Mouse (Mus musculus) frontal cortex, adult 2 months (tissue): Measurements from ENCODE around the gene Rbm47. TPM values are rescaled to one million over a fixed set of nuclear protein-coding genes. Genes with fewer than 3 reads are reported as not detected.
"Not testable (repeated sequence)": the region's sequence is repeated elsewhere in the genome, so short reads cannot be mapped to it uniquely, and the experiment has no call there.

Experiments
- DNase-seq, 2 experiments: peaks; one replicate each; pipeline ENCODE4 v3.0.0; 2022; ENCODE audit warnings: low spot score in 1 of 2; ENCODE audit errors: extremely low spot score in 1 of 2
- polyA plus RNA-seq: library from polyadenylated mRNA; depleted of rRNA; stranded (reverse); fragments of >200 nt; gene quantifications from 2 replicates; pipeline ENCODE4 v1.2.3, GENCODE M21; 2012; rRNA removed

The Rbm47 gene
- polyA plus RNA-seq, result 0.78 and 1.2 TPM in 2 replicates

DNA sequence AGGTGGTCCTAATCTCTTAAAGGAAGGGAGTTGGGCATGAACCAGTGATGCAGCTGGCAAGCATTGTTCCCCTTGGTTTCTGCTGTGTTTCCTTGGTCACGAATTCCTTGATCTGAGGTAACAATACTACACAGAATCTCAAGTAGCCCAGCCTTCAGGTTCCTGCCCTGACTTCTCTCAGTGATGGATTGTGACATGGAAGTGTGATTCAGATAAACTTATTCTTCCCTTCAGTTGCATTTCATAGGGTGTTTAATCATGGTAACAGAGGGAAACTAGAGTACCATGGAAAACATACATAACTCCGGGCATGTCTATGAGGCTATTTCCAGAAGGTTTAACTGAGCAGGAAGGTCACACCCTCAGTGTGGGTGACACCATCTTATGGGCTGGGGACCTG is at the start of gene Rbm47:
TSS of gene Rbm47 (minus strand) at position 101 of the 400 bp plus-strand sequence.
- DNase-seq, result no peak

DNA sequence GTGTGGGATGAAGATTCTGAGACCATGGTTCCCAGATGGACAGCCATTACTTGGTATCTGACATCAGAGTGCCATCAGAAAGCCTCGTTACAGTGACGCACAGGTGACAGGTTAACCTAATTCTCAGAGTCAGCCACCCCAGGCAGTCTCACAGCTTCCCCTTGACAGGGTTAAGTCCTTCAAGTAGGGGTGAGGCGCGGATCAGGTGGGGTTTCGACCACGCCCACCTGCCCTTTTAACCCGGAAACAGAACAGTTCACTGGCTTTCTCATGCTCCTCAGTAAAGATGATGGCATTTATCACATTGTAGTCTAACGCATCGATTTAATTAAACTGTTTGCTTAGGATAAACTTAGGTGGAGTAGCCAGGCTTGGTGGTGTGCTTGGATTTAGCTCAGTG is 47.7 kb upstream of the Rbm47 start:
- no peak for DNase-seq

DNA sequence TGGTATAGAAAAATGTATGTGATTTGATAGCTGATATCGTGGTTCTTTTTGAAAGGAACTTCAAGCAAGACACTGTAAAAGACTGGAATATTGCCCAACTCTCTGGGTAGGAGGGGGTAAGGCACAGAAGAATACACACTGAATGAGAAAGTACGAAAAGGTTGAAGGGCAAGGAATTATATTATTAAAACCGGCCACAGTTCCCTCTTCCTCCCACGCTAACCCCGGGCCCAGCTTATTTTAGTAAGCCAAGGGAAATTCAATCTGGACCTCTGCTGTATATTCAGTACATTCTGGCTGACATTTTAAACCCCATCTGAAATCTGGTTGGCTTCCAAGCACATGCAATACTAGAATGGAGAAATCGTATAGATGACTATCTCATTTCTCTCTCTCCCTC is 46.8 kb upstream of the Rbm47 start:
- no peak for DNase-seq

GRCm38 (mm10) chr5:66215569-66216277 is 42.8 kb upstream of the Rbm47 start:
- DNase-seq, result no peak

DNA sequence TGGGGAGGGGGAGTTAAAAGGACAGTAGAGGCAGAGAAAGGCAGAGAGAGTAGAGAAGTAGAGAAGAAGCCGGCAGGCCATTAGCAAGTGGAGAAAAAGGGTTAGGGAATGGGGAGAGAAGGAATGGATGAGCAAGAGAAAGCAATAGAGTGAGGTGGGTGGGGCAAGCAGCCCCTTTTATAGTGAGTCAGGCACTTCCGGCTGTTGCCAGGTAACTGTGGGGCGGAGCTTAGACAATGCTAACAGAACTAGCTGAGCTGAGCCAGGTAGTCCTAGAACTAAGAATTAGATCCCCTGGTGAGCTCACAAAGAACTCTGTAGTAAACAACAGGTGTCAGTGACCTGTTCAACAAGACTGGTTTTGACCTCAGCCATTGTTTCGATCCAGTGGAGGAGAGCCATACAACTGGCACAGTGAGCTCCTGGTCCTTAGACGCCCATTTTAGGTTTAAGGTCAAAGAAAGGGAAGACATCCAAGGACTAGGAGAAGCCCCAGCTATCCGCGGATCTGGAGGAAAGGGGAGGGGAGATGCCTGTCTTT is 41.5 kb upstream of the Rbm47 start:
- DNase-seq, result no peak

DNA sequence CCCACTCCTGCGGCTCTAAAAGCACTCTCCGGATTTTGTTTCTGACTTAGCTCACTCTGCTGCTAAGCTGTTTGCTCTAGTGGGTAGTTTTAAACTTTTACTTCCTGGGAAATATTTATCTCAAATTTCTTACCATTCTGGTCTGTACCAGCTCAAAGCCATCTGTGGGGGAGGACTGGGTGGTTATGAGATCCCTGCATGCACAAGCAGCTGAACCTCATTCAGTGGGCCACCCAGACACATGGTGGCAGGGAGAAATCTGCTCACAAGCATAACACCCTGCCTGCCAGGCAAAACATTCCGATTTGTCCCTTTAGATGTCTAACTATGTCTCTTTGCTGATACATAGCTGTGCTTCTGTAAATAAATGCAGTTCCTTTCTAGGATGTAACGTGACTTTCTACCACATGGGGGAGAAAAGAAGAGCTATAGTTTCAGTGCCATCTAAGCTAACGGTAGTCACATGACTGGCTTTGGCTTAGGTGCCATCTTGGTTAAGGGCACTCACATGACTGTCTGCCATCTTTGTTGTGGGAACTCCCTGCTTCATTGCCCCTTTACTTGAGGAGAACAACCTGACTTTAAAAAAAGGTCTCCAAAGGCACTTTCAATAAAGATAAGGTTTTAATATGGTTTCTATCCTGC is 36.7 kb upstream of the Rbm47 start:
- DNase-seq, result peak in 1 of 2 experiments; percentile 5

DNA sequence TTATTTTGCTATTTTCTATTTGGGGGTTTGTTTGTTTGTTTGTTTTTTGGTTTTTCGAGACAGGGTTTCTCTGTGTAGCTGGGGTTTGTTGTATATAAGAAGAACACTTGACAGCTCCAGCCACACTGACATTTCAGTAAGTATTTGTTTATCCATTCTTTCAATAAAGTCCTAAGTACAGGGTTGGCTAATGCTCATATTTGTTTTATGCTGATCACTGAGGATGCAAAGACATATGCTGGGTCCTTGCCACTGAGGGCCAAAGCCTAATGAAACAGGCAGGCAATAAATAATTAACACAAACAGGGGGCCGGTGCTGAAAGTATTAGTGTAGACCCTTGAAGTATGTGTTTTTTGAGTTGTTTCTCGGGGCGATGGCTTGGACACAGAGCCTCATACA is 32.0 kb upstream of the Rbm47 start:
- DNase-seq, result no peak

GRCm38 (mm10) chr5:66203424-66203823 is 30.5 kb upstream of the Rbm47 start:
- DNase-seq, result no peak

GRCm38 (mm10) chr5:66200044-66200443 is 27.1 kb upstream of the Rbm47 start:
- DNase-seq, result no peak

- DNase-seq, result no peak
Observed at GRCm38 (mm10) chr5:66195323-66195722, 22.4 kb upstream of the Rbm47 start.

DNA sequence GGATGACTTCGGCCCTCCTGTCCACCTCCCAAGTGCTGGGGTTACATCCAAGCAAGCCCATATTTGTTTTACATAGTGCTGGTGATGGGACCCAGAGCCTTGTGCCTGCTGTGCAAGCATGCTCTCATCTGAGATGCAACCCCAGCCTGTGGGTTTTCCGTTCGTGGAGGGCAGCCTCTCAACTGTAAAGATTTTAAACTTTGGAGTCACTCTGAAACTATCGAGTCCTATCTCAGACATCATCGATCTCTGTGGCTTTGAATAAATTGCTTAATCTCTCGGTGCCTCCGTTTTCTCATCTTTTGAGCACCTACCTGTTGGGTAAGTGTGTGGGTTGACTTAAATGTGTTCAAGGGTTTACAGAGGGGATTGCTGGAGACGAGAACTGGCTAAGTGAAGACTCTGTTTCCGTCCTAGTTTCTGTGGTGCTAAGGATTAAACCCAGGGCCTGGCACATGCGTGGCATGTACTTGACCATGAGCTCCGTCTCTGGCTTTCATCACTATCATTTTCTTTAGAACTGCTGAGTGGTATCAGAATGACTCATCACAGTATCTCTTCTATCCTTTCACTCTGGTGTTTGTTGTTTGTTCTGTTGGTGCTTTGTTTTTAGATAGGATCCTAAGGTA is 20.4 kb upstream of the Rbm47 start:
- DNase-seq, result no peak

GRCm38 (mm10) chr5:66191185-66191503 is 18.2 kb upstream of the Rbm47 start:
- DNase-seq, result no peak

DNA sequence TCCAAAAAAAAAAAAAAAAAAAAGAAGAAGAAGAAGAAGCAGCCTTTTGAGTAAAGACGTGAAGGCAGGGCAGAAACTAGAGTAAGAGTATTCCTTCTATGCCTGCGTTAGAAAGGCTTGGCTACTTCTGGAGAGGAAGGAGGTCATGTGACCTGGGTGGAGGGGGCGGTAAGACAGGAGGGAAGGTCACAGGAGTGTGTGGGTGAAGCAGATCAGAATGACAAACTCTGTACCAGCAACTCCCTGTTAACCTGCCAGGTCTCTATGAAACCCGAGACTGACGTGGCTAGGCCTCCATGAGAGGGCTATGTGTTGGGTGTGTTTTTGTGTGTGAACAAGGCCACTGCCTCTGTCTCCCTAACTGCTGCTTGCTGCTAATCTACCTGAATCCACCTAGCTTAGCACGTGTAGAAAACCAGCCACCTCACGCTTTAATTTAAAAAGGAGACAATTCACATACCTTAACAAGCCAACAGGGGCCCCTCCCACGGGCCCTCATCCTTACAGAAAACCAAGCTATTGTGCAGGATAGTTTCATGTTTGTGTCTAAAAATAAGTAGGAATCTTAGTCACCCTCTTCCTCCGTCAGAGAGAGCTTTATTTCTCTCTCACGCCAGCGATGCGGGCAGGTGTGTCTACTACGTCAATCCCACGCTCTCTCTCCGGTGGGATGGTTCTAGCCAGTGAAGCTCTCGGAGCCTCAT is 17.7 kb upstream of the Rbm47 start:
- DNase-seq, result peak in 1 of 2 experiments; percentile 30

- not testable (repeated sequence) for DNase-seq
Observed at GRCm38 (mm10) chr5:66188591-66188990, 15.7 kb upstream of the Rbm47 start.

- DNase-seq, result peak; percentile 23 to 42
Observed at GRCm38 (mm10) chr5:66182156-66182555, 9.2 kb upstream of the Rbm47 start.

DNA sequence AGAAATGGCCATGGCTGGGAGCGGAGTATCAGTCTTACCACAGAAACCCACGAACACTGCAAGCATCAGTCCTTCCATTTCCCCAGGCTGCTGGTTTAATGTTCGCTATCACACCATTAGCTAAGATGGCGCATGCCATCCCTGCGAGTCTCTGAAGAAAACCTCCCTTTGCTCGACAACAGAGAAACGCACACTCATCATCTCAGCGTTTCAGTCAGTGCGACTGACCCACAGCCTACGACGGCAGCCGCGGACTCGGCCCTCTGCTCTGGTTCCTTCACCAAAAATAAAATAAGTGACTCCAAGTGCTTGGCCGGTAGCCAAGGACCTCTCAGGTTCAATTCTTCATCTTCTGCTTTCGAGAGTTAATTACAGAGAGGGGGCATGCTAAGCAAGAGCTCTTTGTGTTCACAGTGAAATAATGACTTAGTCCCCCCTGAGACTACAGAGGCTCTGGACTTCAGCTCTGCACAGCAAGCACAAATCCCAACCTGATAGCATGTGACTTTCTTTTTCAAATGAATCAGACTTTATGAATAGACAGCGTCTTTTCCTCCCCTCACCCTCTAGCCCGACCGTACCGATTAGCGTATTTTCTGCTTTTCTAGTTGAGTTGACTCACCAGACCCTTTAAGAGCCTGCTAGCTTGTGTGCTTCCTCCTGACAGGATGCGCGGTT is 1.4 kb upstream of the Rbm47 start:
- no peak for DNase-seq

GRCm38 (mm10) chr5:66170591-66170990 is 2.3 kb downstream of the Rbm47 start:
- no peak for DNase-seq

- peak in 1 of 2 experiments; percentile 25 for DNase-seq
Observed at GRCm38 (mm10) chr5:66169099-66169485, 3.8 kb downstream of the Rbm47 start.

DNA sequence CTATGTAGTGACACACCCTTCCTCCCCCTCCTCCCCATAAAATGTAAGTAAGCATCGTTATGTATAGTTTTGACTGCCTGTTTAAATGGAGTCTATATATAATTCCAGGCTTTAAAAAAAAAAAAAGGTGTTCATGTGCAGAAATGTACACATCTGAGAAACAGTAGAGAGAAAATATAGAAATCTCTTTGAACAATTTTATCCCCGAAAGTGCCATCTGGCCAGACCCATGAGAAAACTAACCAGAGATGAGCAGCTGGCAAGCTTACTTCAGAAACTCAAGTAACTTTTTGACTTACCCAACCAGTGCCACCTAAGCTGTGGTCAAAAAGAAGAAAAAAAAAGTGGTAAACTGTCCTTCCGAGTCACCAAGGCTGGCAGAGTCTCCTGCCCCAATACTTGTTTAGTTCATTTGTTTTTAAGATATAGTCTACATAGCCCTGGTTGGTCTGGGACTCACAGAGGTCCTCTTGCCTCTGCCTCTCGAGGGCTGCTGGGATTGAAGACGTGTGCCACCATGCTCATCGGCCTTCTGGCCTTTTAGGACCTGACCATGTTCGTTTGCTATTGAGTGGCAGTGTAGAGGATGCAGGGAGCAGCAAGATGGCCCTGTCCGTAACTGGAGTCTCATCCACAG is 4.3 kb downstream of the Rbm47 start:
- no peak for DNase-seq

GRCm38 (mm10) chr5:66166931-66167330 is 6.0 kb downstream of the Rbm47 start:
- no peak for DNase-seq
